Mouse (Mus musculus): ENCODE measurements around the gene Ppp2r5e.
"Not testable (repeated sequence)": the region's sequence is repeated elsewhere in the genome, so short reads cannot be mapped to it uniquely, and the experiment has no call there.

Gene Ppp2r5e

GRCm38 (mm10) chr12:75492148-75492547, 103.9 kb downstream of the Ppp2r5e start:
- DNase-seq (ENCODE audit: low read depth, low spot score) = not testable (repeated sequence)

- no peak for DNase-seq (ENCODE audit: low read depth, low spot score)
Observed at GRCm38 (mm10) chr12:75487500-75487899, 108.5 kb downstream of the Ppp2r5e start.

DNA sequence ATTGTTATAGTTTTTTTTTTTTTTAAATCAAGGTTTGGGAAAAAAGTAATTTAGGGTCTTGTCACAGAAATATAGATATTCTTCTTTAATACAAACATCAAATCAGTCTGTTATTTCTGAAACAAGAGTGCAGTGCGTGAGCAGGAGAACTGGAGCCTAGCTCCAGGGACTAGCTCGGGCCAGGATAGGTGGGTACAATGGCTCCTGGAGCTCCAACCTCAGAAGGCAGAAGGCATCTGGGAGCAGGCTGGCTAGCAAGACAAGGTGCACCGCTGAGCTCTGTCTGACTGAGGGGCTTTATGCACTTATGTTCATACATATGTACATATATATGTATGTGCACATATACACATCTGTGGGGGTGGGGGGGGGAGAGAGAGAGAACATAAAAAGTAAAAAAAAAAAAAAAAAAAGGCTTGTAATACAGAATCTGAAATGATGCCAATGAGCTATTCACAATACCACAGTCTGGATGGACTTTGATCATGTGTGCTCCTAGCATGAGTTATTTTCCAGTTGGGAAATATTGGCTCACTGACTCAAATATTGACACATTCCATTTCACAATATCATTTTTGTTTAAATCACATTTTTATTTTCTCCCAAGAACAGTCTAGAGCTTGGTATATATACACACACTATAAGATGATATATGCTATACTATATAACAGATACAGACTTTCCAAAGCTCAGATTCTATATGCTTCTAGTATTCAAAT, 109.3 kb downstream of the Ppp2r5e start:
- no peak for DNase-seq (ENCODE audit: low read depth, low spot score)

GRCm38 (mm10) chr12:75482781-75483180, 113.3 kb downstream of the Ppp2r5e start:
- no peak for DNase-seq (ENCODE audit: low read depth, low spot score)

DNA sequence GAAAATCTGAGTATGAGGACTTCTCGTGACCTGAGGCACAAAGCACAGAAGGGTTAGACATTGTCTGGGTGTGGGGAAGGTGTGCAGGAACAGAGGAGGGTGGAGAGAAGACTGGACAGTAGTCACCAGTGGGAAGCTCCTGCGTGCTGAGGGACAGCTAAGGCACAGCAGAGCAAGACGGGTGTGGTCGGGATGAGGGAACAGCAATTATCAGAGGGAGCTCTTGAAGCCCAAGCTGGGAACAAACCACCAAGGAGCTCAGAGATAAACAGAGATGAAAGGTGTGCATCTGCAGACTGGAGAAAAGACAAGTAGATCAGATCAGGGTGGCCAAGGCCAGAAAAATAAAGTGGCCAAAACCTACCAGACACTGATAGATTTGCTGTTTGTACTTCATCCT, 114.0 kb downstream of the Ppp2r5e start:
- DNase-seq (ENCODE audit: low read depth, low spot score) = no peak

- DNase-seq (ENCODE audit: low read depth, low spot score) = no peak
Observed at GRCm38 (mm10) chr12:75480031-75480430, 116.0 kb downstream of the Ppp2r5e start.

GRCm38 (mm10) chr12:75479375-75479898, 116.6 kb downstream of the Ppp2r5e start:
- DNase-seq (ENCODE audit: low read depth, low spot score) = no peak

DNA sequence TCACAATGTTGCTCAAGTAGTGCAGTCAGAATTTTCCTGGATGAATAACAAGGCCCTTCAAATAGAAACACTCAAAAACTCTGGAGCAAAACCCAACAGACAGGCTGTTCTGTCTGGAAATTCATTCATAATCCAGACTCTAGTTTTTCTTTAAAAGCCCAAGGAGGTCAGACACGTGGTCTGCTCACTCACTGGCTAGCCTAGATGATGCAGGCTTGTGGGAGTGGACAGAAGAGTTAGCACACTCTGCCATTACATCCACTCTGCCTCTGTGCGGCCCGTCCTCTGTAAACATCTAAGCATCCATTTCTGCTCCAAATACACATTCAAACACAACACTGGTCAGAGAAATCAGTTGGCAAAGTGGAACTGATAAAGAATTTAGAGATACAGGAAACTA, 117.4 kb downstream of the Ppp2r5e start:
- no peak for DNase-seq (ENCODE audit: low read depth, low spot score)

GRCm38 (mm10) chr12:75478117-75478516, 117.9 kb downstream of the Ppp2r5e start:
- DNase-seq (ENCODE audit: low read depth, low spot score) = no peak

GRCm38 (mm10) chr12:75473021-75473420, 123.0 kb downstream of the Ppp2r5e start:
- no peak for DNase-seq (ENCODE audit: low read depth, low spot score)

- no peak for DNase-seq (ENCODE audit: low read depth, low spot score)
Observed at GRCm38 (mm10) chr12:75472107-75472506, 123.9 kb downstream of the Ppp2r5e start.

DNA sequence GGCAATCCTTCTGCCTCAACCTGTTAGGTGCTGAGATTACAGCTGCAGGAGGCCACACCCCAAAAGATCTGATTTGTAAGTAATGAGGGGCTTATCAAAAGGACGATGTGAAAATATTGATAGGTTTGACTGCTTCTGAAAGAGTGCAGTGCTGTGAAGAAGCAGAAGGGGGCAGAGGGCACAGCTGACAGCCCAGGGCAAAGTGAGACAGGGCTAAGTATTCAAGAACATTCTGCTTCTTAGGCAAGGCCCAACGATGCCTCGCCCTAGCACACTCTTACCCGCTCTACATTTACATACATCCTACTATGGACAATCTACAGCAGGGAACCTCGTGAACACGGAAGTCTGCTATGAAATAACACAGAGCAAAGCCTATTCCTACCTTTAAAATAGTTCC, 128.2 kb downstream of the Ppp2r5e start:
- no peak for DNase-seq (ENCODE audit: low read depth, low spot score)

DNA sequence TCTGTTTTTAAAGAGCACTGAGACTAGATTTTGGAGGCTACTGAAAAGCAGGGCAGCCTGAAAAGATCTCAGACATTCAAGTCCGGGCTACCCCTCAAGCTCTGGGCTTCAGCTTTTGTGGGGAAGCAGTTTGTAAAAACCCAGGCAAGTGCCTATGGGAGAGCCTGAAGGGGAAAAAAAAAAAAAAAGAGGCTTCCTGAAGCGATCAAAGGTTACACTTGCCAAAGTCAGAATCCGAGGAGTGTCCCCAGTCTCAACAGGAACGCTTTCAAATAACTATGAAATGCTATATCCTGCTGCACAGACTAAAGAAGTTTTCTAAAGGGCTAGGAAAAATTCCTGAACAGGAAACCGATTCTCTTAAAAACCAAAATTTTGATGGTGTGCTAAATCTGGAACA, 128.9 kb downstream of the Ppp2r5e start:
- no peak for DNase-seq (ENCODE audit: low read depth, low spot score)

- no peak for DNase-seq (ENCODE audit: low read depth, low spot score)
Observed at GRCm38 (mm10) chr12:75466206-75466605, 129.8 kb downstream of the Ppp2r5e start.

DNA sequence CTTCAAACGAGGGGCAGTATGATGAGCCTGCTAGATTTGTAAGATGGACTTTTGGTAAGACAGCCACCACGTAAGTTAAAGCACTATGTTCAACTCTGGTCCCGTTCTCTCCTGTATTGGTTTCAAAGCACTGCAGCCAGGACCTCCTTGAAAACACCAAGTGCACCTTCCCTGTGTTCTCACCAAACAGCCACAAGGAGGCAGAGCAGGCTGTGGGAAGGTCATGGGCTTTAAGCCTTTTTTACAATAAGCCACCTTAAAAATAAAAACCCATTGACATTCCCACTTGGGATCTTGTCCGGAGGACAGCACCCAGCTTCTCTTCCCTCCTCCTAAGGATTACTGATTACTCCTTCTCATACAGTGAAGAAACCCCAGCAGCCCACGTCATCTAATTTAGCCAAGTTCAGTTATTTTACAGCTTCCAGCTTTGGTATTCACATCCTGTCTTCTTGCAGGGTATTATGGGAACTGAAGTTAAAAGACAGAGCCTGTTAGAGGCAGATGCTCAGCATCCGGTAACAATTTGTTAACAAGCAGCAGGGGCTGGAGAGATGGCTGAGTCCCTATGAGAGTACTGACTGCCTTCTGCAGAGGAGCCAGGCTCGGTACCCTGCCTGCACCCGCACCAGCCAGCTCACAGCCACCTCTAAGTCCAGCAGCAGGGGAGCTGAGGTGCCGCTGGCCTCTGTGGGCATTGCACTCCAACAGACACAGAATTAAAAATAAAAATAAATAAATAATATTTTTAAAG, 131.9 kb downstream of the Ppp2r5e start:
- peak; percentile 39 for DNase-seq (ENCODE audit: low read depth, low spot score)

GRCm38 (mm10) chr12:75460561-75460960, 135.5 kb downstream of the Ppp2r5e start:
- DNase-seq (ENCODE audit: low read depth, low spot score) = no peak

DNA sequence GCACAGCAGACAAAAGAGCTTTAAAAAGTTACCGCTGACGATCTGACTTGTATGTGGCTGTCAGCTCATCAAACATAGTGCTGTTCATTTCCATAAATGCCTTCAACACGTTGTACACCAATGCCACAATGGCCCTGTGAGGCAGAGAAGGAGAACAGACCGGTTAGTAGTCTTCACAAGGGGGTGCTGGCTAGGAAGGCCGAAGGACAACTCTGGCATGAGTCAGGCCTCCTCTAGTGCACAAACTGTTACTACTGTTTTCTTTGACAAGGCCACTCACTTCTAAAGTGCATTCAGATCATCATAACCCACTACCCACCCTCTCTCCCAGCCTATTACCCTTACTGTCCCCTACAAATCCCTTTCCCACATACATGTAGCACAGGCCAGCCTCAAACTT, 136.4 kb downstream of the Ppp2r5e start:
- no peak for DNase-seq (ENCODE audit: low read depth, low spot score)

DNA sequence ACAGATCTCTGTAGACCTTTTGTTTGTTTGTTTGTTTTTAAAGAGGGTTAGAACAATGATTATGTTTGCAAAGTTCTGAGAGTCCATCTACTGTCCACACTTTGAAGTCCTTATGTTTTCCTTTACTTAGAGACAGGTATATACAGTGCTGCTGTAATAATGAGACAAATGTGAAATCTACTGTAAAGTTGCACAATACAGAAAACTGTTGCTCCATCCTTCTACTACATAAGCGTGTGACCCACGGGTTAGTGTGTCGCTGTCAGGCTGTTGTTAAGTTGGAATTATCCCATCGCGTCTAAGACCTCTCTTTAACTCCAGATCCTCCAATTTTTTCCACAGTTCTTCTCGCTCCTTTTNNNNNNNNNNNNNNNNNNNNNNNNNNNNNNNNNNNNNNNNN, 142.6 kb downstream of the Ppp2r5e start:
- DNase-seq (ENCODE audit: low read depth, low spot score) = no peak

DNA sequence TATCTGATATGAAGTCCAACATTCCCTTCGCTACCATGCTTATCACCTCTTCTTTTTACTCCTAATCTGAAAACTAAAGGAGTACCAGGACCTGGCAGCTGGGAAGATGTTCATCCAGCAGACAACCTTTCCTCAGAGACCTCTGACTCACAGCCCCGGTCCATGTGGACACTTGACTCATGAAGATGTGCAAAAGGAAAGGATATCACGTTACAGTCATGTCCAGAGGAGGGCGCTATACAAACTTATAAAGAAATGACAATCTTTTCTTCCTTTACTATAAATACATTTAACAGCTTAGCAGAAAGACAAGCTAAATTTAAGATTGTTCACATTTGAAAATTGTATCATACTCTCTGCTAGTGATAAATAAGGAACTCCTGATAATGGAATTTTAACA, 143.0 kb downstream of the Ppp2r5e start:
- peak; percentile 37 for DNase-seq (ENCODE audit: low read depth, low spot score)

GRCm38 (mm10) chr12:75450592-75450991, 145.5 kb downstream of the Ppp2r5e start:
- no peak for DNase-seq (ENCODE audit: low read depth, low spot score)

DNA sequence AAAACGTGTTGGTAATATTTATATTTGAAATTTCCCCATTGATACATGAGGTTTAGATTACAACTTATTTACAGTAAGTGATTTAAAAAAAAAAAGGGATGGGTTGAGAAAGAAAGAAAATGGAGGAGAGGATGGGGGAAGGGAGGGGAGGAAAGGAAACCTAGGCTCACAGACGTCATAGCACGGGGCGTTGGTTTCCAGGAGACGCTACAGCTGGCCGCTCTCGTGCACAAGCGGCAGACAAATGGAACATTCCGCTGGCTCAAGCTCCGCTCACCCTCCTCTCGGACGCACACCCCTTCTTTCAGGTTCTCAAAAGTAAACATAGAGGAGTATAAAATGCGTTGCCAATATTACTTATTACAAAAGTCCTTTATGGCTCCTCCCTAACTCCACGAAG, 146.0 kb downstream of the Ppp2r5e start:
- peak; percentile 76 for DNase-seq (ENCODE audit: low read depth, low spot score)

DNA sequence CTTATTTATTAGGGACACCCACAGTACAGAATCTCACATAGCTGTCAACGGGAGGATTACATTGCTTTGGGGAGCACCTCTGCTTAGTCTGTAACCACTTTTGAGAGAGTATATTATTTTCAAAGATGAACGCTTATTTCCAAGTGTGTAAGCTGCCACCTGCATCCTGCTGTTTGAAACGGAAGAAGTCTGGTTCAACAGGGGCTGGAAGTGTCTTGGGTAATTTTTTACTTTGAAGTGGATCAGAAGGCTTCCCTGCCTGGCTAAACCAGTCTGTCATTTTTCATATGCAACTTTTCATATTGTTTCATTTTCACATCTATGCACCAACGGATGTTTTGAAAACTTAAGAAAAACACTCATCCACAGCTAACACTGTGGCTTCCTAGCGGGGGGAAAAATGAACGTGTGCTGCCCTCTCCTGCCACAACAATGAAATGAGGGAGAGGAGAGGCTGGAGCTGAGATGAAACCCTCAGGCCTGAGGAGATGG, 146.5 kb downstream of the Ppp2r5e start:
- DNase-seq (ENCODE audit: low read depth, low spot score) = peak; percentile 54

- no peak for DNase-seq (ENCODE audit: low read depth, low spot score)
Observed at GRCm38 (mm10) chr12:75448921-75449320, 147.1 kb downstream of the Ppp2r5e start.

All from CD4-positive, CD25-positive, alpha-beta regulatory T cell, adult 2 months (primary cell).